Mouse (Mus musculus) gastrocnemius, postnatal 36 days (tissue): ENCODE results near the gene Rab24. TPM values are rescaled to one million over a fixed set of nuclear protein-coding genes. Genes with fewer than 3 reads are reported as not detected.

ENCODE experiments used
- total RNA-seq, 2 experiments: library from RNA; stranded (reverse); gene quantifications; 2 replicates each; pipeline ENCODE4 v1.2.3; 2021

Rab24 gene
- total RNA-seq, 2 experiments from 2014 or later, result 27.0 to 30.9 TPM

Other genes starting within 250 kb of the Rab24 start
- 10 to 100 TPM; 10.6 to 11.4 TPM for gene Uimc1, start 221.6 kb downstream of the Rab24 start, total RNA-seq
- 10 to 100 TPM; 10.1 to 11.8 TPM for gene Zfp346, start 216.6 kb downstream of the Rab24 start, total RNA-seq
- not detected for gene Gm17617, start 188.4 kb downstream of the Rab24 start, total RNA-seq
- gene Fgfr4, start 169.3 kb downstream of the Rab24 start, total RNA-seq, result 1 to 10 TPM; 2.3 to 2.9 TPM
- 10 to 100 TPM; 45.7 to 50.8 TPM for gene Nsd1, start 112.2 kb downstream of the Rab24 start, total RNA-seq
- gene Prelid1, start 1.4 kb downstream of the Rab24 start, total RNA-seq, result 10 to 100 TPM; 21.6 to 23.6 TPM
- gene Mxd3, start 7.9 kb upstream of the Rab24 start, total RNA-seq, result under 1 TPM; 0.38 to 0.54 TPM
- gene Lman2, start 40.8 kb upstream of the Rab24 start, total RNA-seq, result 10 to 100 TPM; 34.5 to 36.2 TPM
- under 1 TPM; 0.27 to 0.48 TPM for gene Rgs14, start 47.8 kb upstream of the Rab24 start, total RNA-seq
- gene Slc34a1, start 76.2 kb upstream of the Rab24 start, total RNA-seq, result not detected
- gene Pfn3, start 93.3 kb upstream of the Rab24 start, total RNA-seq, result not detected
- gene F12, start 104.8 kb upstream of the Rab24 start, total RNA-seq, result not detected
- 10 to 100 TPM in 1 of 2 experiments, 1 to 10 TPM in 1; 9.1 to 10.8 TPM for gene Grk6, start 123.1 kb upstream of the Rab24 start, total RNA-seq
- gene Prr7, start 142.3 kb upstream of the Rab24 start, total RNA-seq, result under 1 TPM; 0.62 to 0.77 TPM
- 1 to 10 TPM; 7.7 TPM for gene Dbn1, start 166.2 kb upstream of the Rab24 start, total RNA-seq
- gene Pdlim7, start 191.7 kb upstream of the Rab24 start, total RNA-seq, result 100 to 1,000 TPM; 605 to 719 TPM
- gene Dok3, start 207.3 kb upstream of the Rab24 start, total RNA-seq, result 1 to 10 TPM in 1 of 2 experiments, under 1 TPM in 1; 0.74 to 1.2 TPM
- 10 to 100 TPM in 1 of 2 experiments, 1 to 10 TPM in 1; 9.3 to 10.3 TPM for gene Ddx41, start 214.7 kb upstream of the Rab24 start, total RNA-seq
- gene Fam193b, start 249.2 kb upstream of the Rab24 start, total RNA-seq, result 10 to 100 TPM in 1 of 2 experiments, 1 to 10 TPM in 1; 9.6 to 13.4 TPM